Mouse (Mus musculus) natural killer cell, adult 2 months (primary cell): ENCODE data around the gene 4931414P19Rik.
A peak's percentile ranks its signal among the peaks of the same experiment; 100 is the strongest.

Source experiments
- DNase-seq, 2 experiments: peaks; one replicate each; pipeline ENCODE4 v3.0.0; 2022; ENCODE audit warnings: low spot score in 2 of 2

The 4931414P19Rik gene

DNA sequence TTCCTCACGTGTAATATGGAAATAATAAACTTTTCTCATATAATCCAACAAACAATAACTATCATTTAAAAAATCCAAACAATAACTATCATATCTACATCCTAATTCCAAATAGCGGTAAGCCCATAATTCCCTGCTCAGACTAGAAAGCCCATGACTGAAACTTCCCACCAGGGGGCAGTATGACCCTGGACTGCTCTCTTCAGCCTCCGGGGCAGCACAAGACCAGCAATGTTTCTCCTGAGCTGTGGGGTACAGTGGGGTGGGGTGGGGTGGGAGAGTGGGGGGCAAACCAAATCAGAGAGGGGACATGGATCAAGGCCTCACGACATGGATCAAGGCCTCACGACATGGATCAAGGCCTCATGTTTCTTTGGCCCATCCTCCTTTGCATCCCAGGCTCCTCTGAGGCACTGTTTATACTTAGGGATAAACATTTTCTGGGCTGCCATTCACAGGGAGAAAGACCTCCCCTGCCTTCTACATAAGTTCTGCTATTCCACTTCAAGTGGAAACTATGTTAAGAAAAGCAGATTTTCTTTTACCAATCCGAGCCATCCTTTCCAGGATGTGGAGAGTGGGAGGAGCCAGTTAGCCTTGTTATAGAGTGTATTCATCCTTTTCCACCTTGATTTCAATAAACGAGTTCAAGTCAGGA, 22.0 kb downstream of the 4931414P19Rik start:
- peak; percentile 35 to 49 for DNase-seq

DNA sequence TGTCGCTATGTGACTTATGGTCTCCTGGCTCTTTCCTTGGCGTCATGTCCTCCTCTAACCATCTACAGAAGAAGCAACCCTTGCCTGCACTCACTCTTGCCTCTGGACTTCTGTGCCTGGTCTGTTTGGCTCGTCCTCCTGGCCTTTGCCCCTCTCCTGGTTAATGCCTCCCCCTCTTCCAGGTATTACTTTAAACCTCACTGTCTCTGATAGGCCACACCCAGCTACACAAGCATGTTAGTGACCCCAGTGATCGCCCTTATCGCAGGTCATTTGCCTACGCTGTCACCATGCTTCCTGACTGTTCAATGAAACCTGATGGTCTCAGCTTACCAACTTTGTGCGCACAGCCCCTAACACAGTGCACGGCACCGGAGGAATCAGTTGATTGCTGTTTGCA, 23.3 kb downstream of the 4931414P19Rik start:
- DNase-seq, result no peak

DNA sequence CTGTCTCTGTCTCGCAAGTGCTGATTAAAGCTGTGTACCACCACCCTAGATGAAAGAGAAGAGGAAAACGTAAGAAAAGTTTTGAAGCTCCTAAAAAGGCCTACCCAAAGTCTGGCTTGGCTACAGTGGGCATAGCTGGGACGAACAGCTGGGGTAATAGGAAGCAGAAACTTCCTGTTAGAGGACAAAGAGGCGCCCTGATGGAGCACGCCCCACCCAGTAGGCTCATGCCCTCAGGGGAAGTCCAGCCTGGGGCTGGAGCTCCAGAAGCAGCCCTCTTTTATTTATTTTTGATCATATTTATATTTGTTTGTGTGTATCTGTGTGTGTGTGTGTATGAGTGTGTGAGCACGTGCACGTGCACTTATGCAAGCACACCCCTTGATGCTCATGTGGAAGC, 26.2 kb downstream of the 4931414P19Rik start:
- no peak for DNase-seq

DNA sequence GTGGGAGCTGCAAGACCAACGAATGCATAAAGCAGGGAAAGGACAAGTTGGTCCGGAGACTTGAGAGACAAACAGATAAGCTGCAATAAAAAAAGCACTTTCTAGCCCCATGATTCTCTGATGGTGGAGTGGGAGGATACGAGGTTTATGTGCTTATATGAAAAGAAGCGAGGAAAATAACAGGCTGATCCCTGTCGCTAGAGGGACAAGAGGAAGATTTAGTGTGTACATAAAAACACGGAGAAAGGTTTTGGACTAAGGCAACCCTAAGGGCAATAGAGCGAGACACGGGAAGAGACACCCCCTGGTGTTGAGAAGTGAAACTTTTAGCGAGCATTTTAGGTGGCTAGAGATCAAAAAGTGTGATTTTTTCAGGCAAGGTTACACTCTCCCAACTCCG, 27.7 kb downstream of the 4931414P19Rik start:
- peak; percentile 44 to 46 for DNase-seq

DNA sequence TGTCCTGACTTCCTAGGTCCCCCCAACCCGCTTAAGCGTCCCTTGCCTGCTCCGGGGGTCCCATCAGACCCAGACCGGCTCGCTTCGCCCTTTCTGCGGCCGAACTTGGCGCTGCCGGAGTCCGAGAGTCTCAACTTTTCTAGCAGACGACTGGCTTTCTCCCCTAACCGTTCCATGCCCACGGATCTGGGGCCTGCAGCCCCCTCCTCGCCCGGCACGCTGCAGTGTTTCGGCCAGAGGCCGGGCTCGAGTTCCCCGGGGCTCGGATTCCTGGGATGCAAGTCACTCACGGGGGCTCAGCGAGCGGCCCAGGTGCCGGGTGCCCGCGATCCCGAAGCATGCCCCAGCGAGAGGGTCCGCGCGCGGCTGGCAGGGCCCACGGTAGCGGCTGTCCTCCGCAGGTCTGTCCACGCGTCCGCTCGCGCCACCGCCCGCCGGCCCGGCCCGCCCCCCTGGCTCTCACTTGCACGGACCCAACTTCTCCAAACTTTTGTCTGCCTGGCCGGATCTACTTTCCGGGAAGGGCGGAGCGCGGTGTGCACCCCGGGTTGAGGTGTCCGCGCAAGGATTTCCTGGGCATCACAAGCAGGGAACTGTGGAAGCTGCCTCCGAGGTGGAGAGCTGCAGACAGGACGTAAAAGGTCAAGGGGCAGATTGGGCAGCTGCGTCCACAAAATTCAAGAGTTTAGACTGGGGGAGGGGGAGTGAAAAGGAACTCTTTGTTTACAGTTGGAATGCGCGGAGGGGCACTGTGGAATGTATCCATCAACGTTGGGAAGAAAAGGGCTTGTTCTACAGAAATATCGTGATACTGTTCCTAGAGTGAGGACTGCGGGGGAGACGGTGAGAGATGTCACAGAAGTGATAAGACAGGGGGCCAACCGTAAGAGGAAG, 28.5 kb downstream of the 4931414P19Rik start, which contains the start of gene Ajuba:
TSS of gene Ajuba (minus strand) at position 470 of the 894 bp plus-strand sequence.
- peak in 1 of 2 experiments; percentile 18 for DNase-seq

DNA sequence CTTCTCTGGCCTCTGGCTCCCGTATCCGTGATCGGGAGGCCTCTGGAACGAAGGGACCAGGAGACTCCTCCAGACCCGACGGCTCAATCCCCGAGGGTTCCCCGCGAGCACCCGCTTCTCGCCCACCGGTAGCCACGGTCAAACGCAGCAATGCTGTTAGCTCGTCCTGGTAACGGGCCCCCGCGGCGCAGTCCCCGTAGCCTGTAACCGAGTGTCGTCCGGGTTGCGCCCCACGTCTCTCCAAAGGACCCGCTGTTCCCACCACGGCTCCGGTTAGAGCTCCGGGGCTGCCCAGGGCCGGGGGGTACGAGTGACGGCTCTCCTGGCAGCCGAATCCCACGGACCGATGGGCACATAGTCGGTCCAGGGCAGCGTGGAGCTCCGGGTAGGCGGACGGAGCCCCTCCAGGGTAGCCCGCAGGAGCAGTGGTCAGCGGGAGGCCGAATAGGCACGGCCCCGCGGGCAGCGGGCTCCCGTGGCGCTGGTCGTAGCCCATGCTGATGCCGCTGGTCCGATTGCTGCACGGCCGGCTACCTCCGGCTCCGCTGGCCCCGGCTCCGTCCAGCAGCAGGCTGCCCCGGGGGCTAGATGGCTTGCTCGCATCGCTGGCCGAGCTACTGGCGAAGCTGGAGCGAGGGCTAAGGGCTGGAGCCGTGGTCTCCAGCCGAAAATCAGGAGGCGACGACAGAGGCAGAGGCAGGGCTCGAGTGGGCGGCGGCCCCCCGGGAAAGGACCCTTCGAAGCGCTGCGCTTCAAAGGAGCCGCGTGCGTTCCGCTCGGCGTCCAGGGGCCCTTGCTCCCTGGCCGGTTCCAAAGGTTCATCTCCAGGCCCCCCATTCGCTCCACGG, 29.3 kb downstream of the 4931414P19Rik start:
- DNase-seq, result peak in 1 of 2 experiments; percentile 9

DNA sequence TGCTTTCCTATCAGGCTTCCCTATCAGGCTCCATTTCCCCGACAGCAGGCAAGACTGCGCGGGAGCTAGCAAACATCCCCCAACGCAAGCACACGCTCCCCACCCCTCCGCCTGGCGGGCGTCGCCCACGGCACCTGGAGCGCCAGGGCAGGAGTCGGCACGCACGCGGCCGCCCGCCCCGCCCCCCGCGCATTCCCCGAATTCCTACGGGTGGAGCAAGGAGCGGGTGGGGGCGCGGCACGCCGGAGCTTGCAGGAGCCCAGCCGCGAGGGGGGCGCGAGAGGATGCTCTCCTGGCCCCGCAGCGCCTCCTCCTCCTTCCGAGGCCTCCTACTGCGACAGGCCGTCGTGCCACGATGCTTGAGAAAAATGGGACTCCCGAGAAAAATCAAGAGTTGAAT, 30.2 kb downstream of the 4931414P19Rik start:
- no peak for DNase-seq

DNA sequence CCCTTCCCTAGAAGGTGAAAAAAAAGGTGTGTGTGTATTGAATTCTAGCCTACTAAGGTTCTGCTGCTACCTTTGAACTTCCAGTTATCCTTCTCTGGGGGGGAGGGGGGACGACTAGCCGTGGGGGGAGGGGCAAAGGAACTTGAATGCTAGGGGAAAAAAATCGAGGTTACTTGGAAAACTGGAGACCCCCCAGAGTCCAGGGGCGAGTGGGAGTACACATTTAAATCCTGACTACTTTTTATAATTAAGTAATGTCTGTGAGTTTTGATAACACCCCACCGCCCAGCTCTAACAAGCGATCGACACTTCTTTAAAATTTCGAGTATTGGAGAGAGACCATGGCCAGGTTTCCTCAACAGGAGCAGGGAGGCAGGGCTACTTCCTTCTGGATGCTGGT, 30.8 kb downstream of the 4931414P19Rik start:
- DNase-seq, result no peak

DNA sequence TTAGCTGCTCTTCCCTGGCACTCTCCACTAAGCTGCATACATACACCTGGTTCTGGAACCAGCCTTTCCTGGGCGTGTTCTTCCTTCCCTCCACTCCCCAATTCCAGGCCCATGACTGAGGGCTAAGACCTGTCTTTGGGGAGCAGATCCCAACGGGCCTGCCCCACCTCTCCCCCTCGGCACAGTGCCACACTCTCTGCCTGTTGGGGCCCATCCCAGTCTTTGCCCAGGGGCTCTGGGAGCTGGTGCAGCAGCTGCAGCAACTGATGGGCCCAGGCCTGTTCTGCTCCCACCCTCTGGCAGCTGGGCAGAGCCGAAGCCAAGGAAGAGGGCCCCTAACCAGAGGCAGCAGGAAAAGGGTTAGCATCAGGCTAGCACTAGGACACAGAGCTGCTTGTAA, 31.5 kb downstream of the 4931414P19Rik start:
- no peak for DNase-seq

DNA sequence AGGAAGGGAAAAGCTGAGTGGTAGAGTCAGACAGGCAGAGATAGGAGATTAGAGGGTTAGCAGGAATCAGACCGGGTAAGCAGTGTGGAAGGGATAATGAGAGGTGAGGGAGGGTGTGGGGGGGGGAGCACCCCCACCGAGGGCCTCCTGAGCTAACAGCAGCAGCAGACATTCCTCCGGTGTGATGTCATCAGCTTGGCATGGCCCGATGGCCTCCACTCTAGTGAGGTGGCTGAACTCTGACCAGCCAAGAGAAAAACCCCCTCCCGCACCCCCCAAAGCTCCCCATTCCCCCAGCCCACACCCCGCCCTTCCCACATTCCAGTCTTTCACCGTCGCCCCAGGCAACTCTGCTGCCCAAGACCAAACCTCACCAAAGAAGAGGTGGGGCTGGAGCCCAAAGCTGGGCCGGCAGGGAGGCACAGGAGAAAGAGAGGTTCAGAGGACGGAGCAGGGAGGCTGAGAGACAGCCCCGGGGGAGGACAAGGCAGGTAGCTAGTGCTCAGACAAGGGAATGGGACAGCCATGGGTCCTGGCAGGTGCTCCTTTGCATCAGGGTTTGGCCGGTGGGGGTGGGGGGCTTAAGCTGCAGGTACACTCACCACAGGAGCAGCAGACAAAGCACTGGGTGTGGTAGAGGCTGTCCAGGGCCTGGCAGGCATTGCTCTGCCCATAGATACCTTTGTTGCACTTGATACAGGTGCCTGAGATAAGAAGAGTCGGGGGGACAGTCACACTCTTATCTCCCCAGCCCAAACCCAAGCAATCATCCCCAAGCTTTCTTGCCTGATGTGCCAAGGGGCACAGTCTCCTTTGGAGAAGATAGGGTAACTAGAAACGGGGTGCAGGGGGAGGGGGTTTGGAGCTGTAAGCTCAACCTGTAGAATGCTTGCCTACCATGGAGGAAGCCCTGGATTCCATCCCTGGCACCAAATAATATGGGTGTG, 32.7 kb downstream of the 4931414P19Rik start:
- DNase-seq, result no peak

DNA sequence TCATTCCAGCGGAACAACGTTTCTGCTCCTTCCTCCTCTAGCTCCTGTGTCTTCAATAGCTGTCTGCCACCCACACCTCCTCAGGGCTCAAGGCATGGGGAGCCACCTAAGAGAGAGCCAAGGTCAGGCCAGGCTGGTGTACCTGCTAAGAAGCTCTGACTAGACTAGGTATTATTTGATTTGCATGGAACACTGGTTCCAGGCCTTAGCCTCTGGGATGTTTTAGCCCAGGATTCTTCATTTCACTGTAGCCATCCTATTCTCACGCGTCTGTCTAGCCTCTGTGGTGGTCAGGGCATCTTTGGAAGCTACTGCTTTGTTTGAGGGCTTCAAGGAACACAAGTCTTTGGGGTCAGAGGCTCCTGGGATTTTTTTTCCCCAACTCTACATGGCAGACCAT, 33.7 kb downstream of the 4931414P19Rik start:
- no peak for DNase-seq

DNA sequence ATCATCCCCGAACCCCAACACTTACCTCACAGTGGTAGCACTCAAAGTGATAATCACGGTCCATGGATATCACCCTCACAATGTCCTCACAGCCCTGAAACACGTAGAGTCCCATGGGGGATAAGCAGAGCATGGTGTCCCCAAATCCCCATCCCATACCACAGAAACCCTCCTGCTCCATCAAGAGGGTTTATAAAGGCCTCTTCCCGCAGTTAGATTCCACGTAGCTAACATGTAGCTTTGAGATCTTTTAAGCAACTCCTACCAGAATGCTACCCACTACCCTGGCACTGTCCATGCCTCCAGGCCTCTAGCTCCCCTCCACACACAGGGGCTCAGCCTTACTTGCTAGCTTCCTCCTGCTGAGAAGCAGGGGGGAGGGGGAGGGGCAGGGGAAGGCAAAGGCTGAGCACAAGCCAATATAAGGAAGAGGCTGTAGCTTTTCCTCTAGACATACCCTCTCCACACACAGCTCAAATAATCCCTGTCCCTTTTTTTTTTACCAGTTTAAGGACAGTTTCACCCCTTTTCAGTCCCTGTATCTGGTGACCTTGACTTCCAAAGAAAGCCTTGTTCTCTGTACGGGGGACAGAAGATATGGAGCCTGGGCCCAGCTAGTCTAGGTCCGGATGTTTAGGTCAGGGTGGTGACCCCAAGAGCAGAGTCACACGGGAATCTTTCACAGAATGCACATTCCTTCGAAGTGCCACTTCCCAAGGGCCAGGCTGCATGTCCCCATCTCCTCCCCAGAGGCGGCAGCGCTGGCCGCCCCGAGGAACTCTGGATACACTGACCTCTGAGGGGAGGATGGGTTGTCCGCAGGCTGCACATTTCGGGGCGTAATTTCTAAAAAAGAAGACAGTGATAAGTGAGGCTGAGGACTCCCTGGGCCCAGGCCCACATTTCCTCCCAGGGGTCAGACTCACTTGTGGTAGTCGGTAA, 36.1 kb downstream of the 4931414P19Rik start:
- no peak for DNase-seq

DNA sequence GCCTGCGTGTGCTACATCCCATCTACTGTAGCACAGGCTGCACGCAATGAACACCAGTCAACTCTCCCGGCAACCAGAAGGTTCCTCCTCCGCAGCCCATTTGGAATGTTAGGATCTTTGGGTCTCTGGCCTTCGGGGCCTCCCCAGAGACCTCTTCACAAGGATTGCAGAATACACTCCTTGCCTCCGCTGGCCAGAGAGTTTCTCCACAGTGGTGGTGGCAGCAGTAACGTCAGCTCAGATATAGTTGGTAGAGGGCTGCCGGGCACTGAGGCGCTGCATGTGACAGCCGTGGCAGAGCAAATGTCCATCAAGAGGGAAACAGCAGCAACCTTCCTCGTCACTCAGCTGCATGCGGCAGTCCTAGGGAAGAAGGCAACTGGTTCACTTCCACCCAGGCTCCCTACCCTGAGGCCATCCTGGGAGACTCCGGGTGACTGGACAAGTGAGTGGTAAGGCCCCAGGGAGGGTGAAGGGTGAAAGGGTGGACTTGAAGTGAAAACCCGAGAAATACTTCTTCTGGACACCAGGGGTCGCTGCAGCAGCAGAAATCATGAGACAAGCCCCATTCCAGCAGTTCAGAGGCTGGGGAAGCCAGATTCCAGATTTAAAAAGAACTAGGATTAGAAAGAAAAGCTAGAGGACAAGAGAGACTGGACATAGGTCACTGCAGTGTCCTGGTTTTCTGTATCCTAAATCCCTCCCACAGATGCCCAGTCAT, 36.9 kb downstream of the 4931414P19Rik start:
- peak; percentile 45 to 60 for DNase-seq

DNA sequence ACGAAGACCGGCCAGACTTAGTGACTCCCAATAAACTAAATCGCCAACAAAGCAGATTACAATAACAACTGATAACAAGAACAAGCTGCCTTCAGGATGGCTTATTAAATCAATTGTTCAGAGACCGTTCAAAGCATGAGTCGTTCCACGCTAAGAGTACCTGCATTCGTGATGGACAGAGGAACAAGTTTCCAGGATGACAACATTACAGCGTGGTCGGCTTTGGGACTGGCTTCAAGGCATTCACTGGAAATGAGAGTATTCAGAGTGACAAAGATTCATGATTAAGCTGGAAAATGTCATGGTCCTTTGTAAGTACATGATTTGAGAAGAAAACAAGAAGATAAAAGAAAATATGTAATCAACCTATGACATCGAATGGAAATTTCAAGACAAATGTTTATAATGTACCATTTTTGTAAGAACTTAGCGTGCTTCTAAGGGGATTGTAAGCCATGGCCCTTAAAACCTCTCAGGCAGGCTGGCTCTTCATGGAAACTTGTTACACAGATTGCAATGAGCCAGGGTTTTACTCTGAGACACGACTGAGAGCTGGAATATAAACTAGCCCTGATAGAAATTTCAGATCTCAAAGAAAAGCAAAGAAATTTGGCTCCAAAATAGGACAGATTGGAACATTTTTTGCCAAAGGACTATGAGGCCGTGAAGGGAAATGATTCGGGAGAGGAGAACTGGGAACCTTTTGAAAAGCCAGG, 45.1 kb downstream of the 4931414P19Rik start:
- DNase-seq, result no peak

DNA sequence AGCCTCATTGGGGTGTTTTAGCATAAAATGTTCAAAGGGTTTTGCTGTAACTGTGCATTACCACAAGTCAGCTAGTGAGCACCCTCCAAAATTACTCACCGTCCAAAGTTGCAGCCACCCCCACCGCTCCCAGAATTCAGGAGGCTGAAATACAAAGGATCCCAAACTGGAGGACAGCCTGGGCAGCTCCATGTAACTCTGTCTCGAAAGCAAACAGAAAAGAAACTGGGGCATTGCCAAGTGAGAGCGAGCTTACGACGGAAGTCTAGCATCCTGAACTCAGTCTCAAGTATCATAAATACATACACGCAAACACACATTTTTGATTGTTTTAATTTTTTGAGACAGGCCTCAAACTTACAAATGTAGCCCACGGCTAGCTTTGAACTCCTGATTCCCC, 48.5 kb downstream of the 4931414P19Rik start:
- DNase-seq, result no peak

DNA sequence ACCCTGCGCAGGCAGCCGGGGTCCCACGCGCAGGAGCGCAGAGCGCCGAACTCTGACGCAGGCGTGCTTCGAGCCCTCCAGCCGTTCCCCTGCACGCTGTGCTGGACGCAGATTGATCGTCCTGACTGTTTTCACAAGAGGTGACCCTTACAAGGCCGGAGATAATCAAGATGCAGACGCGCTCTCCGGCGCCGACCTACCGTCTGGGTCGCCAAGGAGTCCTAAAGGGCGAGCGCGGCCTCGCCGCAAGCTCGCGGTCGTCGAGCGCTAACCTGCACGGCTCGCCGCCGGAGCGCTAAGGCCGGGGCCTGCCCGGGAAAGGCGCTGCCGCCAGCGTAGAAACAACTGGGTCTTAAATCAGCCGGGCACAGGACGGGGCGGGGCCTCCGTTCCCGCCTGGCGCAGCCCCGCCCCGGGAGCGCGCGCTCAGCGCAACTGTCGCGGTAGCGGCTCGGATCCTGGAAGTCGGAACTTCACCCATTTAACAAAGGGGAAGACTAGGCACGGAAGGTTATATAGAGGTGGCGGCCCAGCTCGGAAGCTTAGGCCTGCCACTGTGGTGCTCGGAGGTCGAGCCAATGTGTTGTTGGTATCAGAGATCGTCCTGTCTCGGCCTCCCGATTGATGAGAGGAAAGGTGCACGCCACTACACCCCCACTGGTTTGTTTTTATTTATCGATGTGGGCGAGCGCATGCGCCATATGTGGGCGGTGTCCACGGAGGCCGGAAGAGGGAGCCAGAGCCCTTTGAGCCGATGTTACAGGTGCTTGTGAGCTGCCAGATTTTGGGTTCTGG, 51.6 kb downstream of the 4931414P19Rik start, which contains the start of gene Haus4:
TSS of gene Haus4 (minus strand) at position 642 of the 795 bp plus-strand sequence.
- DNase-seq, result peak; percentile 75 to 82

DNA sequence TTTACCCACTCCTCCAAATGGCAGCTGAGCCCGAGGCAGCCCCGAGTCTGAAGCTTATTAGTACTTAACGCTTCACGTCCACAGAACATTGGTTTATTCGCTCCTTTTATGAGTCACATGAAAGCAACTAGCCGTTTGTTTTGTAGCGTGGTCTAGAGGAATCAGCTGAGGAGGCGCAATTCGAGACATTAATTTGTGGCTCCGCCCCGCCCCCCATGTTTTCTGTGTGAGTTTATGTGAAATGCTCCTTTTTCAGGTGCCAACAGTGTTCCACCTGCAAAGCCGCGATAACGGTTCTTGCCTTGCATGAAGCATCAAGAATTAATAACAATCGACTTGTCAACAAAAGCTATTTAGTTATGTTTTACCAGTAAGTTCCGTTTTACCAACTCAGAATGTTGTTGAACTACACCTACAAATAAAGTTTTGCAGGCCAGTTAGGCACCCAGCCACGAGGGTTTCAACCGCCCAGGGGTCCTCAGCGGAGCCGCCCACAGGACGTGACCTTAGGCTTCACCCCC, 52.3 kb downstream of the 4931414P19Rik start:
- DNase-seq, result peak; percentile 24 to 30
